Mouse (Mus musculus) midbrain, postnatal 0 days (tissue): ENCODE data around the gene Xpo5. TPM values are rescaled to one million over a fixed set of nuclear protein-coding genes. Genes with fewer than 3 reads are reported as not detected.
A peak's percentile ranks its signal among the peaks of the same experiment; 100 is the strongest.

Experiments
- ATAC-seq: fragments of 200-750 bp; cut with Nextera tagmentation; 2 replicates; pipeline ENCODE4 v1.8.0; 2017; ENCODE audit warnings: moderate number of reproducible peaks, mild to moderate bottlenecking, moderate TSS enrichment, moderate library complexity; ENCODE audit not compliant: low FRiP score
- DNase-seq: peaks from one replicate; pipeline ENCODE4 v3.0.0-alpha.2; 2015; ENCODE audit warnings: low spot score
- H3K27ac ChIP-seq: fragments of 300-500 bp; sonication (generic); 2 replicates; pipeline ENCODE4 v1.5.1; 2014; ENCODE audit warnings: low read depth, mild to moderate bottlenecking, low read length, mixed read lengths
- H3K27me3 ChIP-seq: fragments of 300-500 bp; sonication (generic); 2 replicates; pipeline ENCODE4 v1.6.1; 2014; ENCODE audit warnings: low read length, control low read depth, mixed read lengths; ENCODE audit not compliant: insufficient read depth
- H3K36me3 ChIP-seq: fragments of 300-500 bp; sonication (generic); 2 replicates; pipeline ENCODE4 v1.6.1; 2014; ENCODE audit warnings: low read length, control low read depth, mixed read lengths; ENCODE audit not compliant: insufficient read depth
- H3K4me1 ChIP-seq: fragments of 300-500 bp; sonication (generic); 2 replicates; pipeline ENCODE4 v1.6.1; 2014; ENCODE audit warnings: mild to moderate bottlenecking, control low read depth, antibody characterized with exemption, low read length, mixed read lengths; ENCODE audit not compliant: insufficient read depth
- H3K4me2 ChIP-seq: fragments of 300-500 bp; sonication (generic); 2 replicates; pipeline ENCODE4 v1.6.1; 2014; ENCODE audit warnings: low read depth, mild to moderate bottlenecking, low read length, mixed read lengths; ENCODE audit not compliant: poor library complexity, severe bottlenecking
- H3K4me3 ChIP-seq: fragments of 300-500 bp; sonication (generic); 2 replicates; pipeline ENCODE4 v1.5.1; 2014; ENCODE audit warnings: low read depth, mild to moderate bottlenecking, low read length, moderate library complexity
- H3K9ac ChIP-seq: fragments of 300-500 bp; sonication (generic); replicated peaks from 2 replicates; pipeline ENCODE4 v1.6.1; 2014; ENCODE audit warnings: mild to moderate bottlenecking, low read length, moderate library complexity, mixed read lengths; ENCODE audit not compliant: poor library complexity, severe bottlenecking
- H3K9me3 ChIP-seq: fragments of 300-500 bp; sonication (generic); 2 replicates; pipeline ENCODE4 v1.6.1; 2016; ENCODE audit warnings: low read length, control low read depth
- CTCF ChIP-seq: IDR thresholded peaks from 2 replicates; pipeline ENCODE4 v1.5.1; 2016; ENCODE audit warnings: antibody characterized with exemption, mild to moderate bottlenecking
- WGBS: fragments of 180-500 bp; shearing (Covaris S2); extraction: QIAGEN DNeasy Blood & Tissue Kit; methylation state at CpG from one replicate; pipeline ENCODE4 v1.1.7; 2014; 5-methylcytosine and 5-hydroxymethylcytosine counted together
- polyA plus RNA-seq: library from polyadenylated mRNA; unstranded; fragments of >200 nt; fragmentation: Nextera tagmentation; extraction: Ambion mirVana; gene quantifications from 2 replicates; pipeline ENCODE4 v1.2.1, GENCODE M21; 2015
- total RNA-seq: library from RNA; depleted of rRNA; stranded (reverse); fragments of >200 nt; gene quantifications from 2 replicates; pipeline ENCODE4 v1.2.3, GENCODE M21; 2014

The Xpo5 gene
- total and polyA plus RNA-seq, 2 experiments from 2014 or later: 23.6 to 56.7 TPM

DNA sequence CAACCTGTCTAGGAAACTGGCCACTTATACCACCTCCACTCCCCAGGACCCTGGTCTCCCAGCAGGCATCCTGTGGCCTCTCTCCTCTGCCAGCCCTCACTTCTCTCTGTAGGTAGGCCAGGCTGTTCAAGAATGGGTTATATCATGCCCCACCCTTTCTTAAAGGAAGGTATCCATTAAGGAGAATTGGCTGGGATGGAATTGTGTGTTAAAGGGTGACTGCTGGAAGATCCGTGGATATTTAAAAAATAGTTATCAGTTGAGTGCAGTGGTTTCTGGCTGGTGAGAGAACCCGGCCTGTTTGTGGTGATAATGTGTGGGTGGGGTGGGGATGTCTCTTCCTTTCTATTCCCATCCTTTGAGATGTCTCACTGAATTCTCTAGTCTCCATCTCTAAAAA lies 43.3 kb upstream of the Xpo5 start:
- H3K4me2 ChIP-seq: no peak overlapping the region

DNA sequence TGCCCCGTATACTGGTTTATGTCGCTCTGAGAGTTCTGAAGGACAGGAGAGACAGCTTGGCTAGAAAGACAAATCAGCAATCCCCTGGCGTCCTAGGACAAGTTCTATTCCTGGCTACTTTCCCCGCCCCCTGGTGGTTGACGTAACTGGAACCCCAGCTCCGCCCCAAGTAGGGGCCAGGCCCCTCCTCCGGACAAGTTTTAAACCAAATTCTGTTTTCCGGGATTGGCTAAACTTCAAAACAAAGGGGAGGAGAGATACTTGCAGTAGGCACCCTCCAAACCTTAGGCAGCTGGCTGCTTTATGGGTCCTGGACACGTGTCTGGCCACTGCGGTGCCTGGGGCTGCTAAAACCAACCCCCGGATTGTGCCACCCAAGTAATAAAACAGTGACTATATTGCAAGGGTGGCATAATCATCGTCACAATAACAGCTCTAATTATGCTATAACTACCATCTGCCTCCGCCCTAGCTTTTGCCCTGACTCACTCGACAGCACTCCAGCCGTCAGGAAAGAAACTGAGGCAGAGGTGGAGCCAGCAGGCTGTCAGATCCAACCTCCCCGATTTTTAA lies 42.4 kb upstream of the Xpo5 start:
- Histone ChIP-seq H3K4me2 (peak overlapping the region; percentile 75), H3K36me3 (peaks cover 12% of the 10 kb centered on the region), H3K9ac (peak overlapping the region; percentile 39; the same call in 1 of the 2 replicates), H3K4me1 (0 out of 2 replicates have a peak, but pooled peaks cover 3% of the 10 kb centered on the region), H3K4me3 (peak overlapping the region; percentile 66), H3K27ac (0 out of 2 replicates have a peak overlapping the region, but pooled peaks have one; percentile 27), H3K9me3 (no peaks in the 10 kb centered on the region), H3K27me3 (no peaks in the 10 kb centered on the region)
- peak; percentile 88 for DNase-seq
- peak; percentile 62 for TF ChIP-seq CTCF
- under 1% methylated on average over 16 of the region's 16 CpGs for WGBS
- peak; percentile 39 for ATAC-seq

More for the DNA sequence above, 43.3 kb upstream of the Xpo5 start:
- Histone ChIP-seq H3K4me3 (no peak overlapping the region), H3K4me1 (0 out of 2 replicates have a peak, but pooled peaks cover 3% of the 10 kb centered on the region), H3K27ac (no peak overlapping the region), H3K27me3 (no peaks in the 10 kb centered on the region), H3K9me3 (no peaks in the 10 kb centered on the region), H3K36me3 (peaks cover 2% of the 10 kb centered on the region), H3K9ac (no peak overlapping the region)
- DNase-seq (no peak), ATAC-seq (no peak)
- no peak for TF ChIP-seq CTCF
- 60% methylated on average over 2 of the region's 2 CpGs for WGBS

DNA sequence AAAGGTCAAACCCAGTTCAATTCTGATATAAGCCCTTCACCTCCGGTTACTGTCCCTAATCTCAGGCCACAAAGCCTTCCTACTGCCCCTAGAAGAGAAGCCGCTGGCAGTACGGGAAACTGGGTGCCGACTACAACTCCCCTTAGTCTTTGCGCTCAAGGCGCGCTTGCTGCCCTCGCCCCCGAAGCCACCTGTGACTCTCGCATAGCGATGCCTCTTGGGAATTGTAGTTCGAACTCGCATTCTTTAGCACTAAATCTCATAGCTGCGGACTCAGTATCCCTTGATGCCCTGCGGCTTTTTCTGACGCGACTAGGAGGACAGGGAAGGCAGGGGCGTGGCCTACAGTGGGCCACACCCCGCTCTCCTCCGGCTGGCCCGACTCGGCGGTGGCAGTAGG lies 41.9 kb upstream of the Xpo5 start, which contains the start of gene Gtpbp2:
Gene Gtpbp2, plus strand, starts transcription at position 347 of the 400 bp plus-strand sequence.
- 0 out of 2 replicates have a peak, but pooled peaks cover 3% of the 10 kb centered on the region for H3K4me1 ChIP-seq
- DNase-seq: peak; percentile 100
- no peaks in the 10 kb centered on the region for H3K9me3 ChIP-seq
- WGBS: under 1% methylated on average over 23 of the region's 23 CpGs
- H3K9ac ChIP-seq: peak within 1 kb of the TSS; percentile 75
- H3K4me2 ChIP-seq: peak within 1 kb of the TSS; percentile 84
- no peaks in the 10 kb centered on the region for H3K27me3 ChIP-seq
- TF ChIP-seq CTCF: no peak
- H3K27ac ChIP-seq: peak within 1 kb of the TSS; percentile 79
- peak within 1 kb of the TSS; percentile 66 for H3K4me3 ChIP-seq
- peaks cover 17% of the 10 kb centered on the region for H3K36me3 ChIP-seq
- peak; percentile 95 for ATAC-seq

- ATAC-seq: peak; percentile 69
- peak overlapping the region; percentile 84 for H3K4me2 ChIP-seq
- H3K36me3 ChIP-seq: peaks cover 22% of the 10 kb centered on the region
- no peak for TF ChIP-seq CTCF
- under 1% methylated on average over 19 of the region's 19 CpGs for WGBS
- DNase-seq: peak; percentile 52
- H3K4me1 ChIP-seq: 0 out of 2 replicates have a peak, but pooled peaks cover 3% of the 10 kb centered on the region
- H3K27ac ChIP-seq: peak overlapping the region; percentile 79
- H3K4me3 ChIP-seq: peak overlapping the region; percentile 66
- H3K9ac ChIP-seq: peak overlapping the region; percentile 75
- H3K9me3 ChIP-seq: no peaks in the 10 kb centered on the region
- H3K27me3 ChIP-seq: no peaks in the 10 kb centered on the region
Observed at GRCm38 (mm10) chr17:46161179-46161578, 41.4 kb upstream of the Xpo5 start.

DNA sequence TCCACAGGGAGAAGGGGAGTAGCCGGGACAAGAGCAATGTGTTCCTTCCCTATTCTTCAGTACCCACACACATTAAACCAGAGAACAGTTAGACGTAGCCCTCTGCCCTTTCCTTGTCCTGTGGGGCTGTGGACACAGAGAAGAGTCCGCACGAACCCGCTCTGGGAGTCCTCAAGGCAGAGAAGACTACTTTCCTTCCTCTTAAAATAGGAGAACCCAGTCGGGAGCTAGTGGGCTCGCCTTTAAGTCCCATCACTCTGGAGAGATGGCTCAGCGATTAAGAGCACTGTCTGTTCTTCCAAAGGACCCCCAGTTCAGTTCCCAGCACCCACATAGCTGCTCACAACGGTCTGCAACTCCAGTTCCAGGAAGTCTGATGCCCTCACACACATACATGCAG lies 40.9 kb upstream of the Xpo5 start:
- H3K27ac ChIP-seq: no peak overlapping the region
- H3K9ac ChIP-seq: peak overlapping the region; percentile 75
- H3K4me1 ChIP-seq: 0 out of 2 replicates have a peak, but pooled peaks cover 3% of the 10 kb centered on the region
- H3K36me3 ChIP-seq: peaks cover 27% of the 10 kb centered on the region
- 46% methylated on average over 9 of the region's 9 CpGs for WGBS
- ATAC-seq (no peak), DNase-seq (no peak)
- no peaks in the 10 kb centered on the region for H3K27me3 ChIP-seq
- no peak for TF ChIP-seq CTCF
- no peaks in the 10 kb centered on the region for H3K9me3 ChIP-seq
- H3K4me3 ChIP-seq: peak overlapping the region; percentile 66
- peak overlapping the region; percentile 84 for H3K4me2 ChIP-seq

DNA sequence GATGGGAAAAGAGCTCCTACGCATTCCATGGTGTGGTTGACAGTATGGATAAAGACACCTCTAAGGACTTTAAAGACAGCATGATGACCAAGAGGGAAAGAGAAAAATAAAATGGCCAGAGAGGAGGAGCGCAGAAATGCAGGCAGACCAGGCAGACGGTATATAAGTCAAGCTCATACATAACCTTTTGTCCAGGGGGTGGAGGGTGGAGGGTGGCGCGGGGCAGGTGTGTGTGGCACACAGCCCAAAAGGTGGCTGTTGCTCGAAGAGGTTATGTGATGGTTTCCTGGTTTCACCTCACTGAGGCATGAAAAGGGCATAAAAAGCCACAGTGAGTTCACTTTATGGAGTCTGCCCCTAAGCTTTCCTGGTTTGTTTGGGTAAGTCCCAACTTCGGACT lies 40.0 kb upstream of the Xpo5 start:
- Histone ChIP-seq H3K27ac (no peak overlapping the region), H3K9me3 (no peaks in the 10 kb centered on the region), H3K27me3 (no peaks in the 10 kb centered on the region), H3K9ac (no peak overlapping the region), H3K36me3 (peaks cover 33% of the 10 kb centered on the region), H3K4me3 (no peak overlapping the region), H3K4me2 (no peak overlapping the region), H3K4me1 (0 out of 2 replicates have a peak, but pooled peaks cover 3% of the 10 kb centered on the region)
- TF ChIP-seq CTCF: no peak
- DNase-seq (no peak), ATAC-seq (no peak)
- 93% methylated on average over 7 of the region's 7 CpGs for whole genome bisulfite sequencing
